Mouse (Mus musculus) liver, embryonic 14.5 days (tissue): ENCODE measurements around the gene Zfpm1.

Experiments used
- CTCF ChIP-seq: IDR thresholded peaks from 2 replicates; pipeline ENCODE4 v1.5.1; 2016; ENCODE audit warnings: antibody characterized with exemption, low read depth, control low read depth
- EP300 ChIP-seq: IDR thresholded peaks from 2 replicates; pipeline ENCODE4 v1.6.1; 2016; ENCODE audit warnings: antibody characterized with exemption, low read depth

DNA sequence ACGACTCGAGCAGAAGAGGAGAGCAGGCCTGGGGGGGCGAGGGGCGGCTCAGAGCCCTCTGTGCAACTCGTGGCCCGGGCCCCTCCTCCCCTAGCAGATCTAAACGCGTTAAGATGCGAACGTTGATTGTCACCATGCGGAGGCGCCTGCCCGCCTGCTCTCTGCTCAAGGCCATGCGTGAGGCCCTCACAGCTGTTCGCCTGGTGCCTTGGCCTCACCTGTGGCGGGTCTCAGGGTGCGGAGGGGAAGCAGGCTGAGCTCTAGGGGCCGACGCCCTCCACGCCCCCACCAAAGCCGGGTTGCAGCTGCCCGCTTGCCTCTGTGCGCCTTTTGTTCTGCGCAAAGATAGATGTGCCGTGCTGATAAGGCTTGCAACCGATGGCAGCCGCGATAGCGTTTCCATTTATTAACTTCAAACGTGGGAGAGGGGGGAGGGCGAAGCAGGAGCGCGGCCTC is 2.3 kb downstream of the Zfpm1 start:
- TF ChIP-seq CTCF (peak; percentile 36; the same call in 1 of the 2 replicates), EP300 (no peak)
